Mouse (Mus musculus): ENCODE measurements around the gene 4922502D21Rik. TPM values are rescaled to one million over a fixed set of nuclear protein-coding genes. Genes with fewer than 3 reads are reported as not detected.

4922502D21Rik gene
- polyA plus RNA-seq, 1 experiment from 2014 or later = not detected

- Histone ChIP-seq H3K4me3 (no peak overlapping the region), H3K4me2 (replicated peaks) (no peak overlapping the region), H3K36me3 (no peaks in the 10 kb centered on the region), H3K4me1 (no peaks in the 10 kb centered on the region), H3K9me3 (no peaks in the 10 kb centered on the region), H3K27me3 (no peaks in the 10 kb centered on the region), H3K9ac (replicated peaks) (no peak overlapping the region), H3K27ac (replicated peaks) (no peak overlapping the region)
- WGBS = 88% methylated on average over 7 of the region's 7 CpGs
- ATAC-seq (replicated peaks) = no peak
Measured at GRCm38 (mm10) chr6:129284384-129285104, 47.1 kb downstream of the 4922502D21Rik start.

GRCm38 (mm10) chr6:129283271-129283670, 48.3 kb downstream of the 4922502D21Rik start:
- no peaks in the 10 kb centered on the region for H3K9me3 ChIP-seq
- H3K27me3 ChIP-seq = no peaks in the 10 kb centered on the region
- H3K4me2 ChIP-seq (replicated peaks) = no peak overlapping the region
- ATAC-seq (replicated peaks) = no peak
- no peak overlapping the region for H3K4me3 ChIP-seq
- H3K36me3 ChIP-seq = no peaks in the 10 kb centered on the region
- no peaks in the 10 kb centered on the region for H3K4me1 ChIP-seq
- no peak overlapping the region for H3K27ac ChIP-seq (replicated peaks)
- 78% methylated on average over 3 of the region's 3 CpGs for WGBS
- no peak overlapping the region for H3K9ac ChIP-seq (replicated peaks)

- no peaks in the 10 kb centered on the region for H3K36me3 ChIP-seq
- ATAC-seq (replicated peaks) = no peak
- H3K9me3 ChIP-seq = no peaks in the 10 kb centered on the region
- WGBS = 87% methylated on average over 2 of the region's 2 CpGs
- no peaks in the 10 kb centered on the region for H3K4me1 ChIP-seq
- no peak overlapping the region for H3K4me3 ChIP-seq
- no peak overlapping the region for H3K27ac ChIP-seq (replicated peaks)
- no peak overlapping the region for H3K4me2 ChIP-seq (replicated peaks)
- H3K27me3 ChIP-seq = no peaks in the 10 kb centered on the region
- no peak overlapping the region for H3K9ac ChIP-seq (replicated peaks)
Measured at GRCm38 (mm10) chr6:129276483-129276882, 55.1 kb downstream of the 4922502D21Rik start.

DNA sequence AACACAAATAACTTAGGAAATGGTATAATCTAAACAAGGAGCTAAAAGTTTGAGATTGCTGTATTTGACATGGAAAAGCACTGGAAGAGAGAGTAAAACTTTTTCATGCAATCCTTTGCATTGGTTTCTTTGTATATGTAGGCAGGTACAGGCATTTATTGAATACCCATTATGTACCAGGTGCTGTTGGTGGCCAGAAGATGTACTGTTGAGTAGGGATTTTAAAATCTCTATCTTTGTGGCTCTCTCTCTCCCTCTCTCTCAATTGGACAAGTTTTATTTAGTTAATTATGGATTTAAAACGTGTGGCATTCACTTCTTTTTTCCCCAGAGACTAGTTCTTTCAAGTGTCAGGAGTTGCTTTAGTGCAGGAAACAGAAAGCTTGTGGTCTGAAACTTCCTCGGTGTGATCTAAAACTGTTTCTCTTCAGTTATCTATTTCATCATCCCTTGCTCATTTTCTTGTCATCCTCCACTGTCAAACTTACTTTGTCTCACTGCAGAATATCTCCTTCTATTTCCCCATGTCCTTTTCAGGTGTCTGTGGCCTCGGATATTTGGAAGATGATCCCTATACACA, 55.9 kb downstream of the 4922502D21Rik start:
- Histone ChIP-seq H3K4me2 (replicated peaks) (no peak overlapping the region), H3K4me1 (no peaks in the 10 kb centered on the region), H3K4me3 (no peak overlapping the region), H3K27ac (replicated peaks) (no peak overlapping the region), H3K9me3 (no peaks in the 10 kb centered on the region), H3K36me3 (no peaks in the 10 kb centered on the region), H3K9ac (replicated peaks) (no peak overlapping the region), H3K27me3 (no peaks in the 10 kb centered on the region)
- 68% methylated on average over 3 of the region's 3 CpGs for WGBS
- no peak for ATAC-seq (replicated peaks)

DNA sequence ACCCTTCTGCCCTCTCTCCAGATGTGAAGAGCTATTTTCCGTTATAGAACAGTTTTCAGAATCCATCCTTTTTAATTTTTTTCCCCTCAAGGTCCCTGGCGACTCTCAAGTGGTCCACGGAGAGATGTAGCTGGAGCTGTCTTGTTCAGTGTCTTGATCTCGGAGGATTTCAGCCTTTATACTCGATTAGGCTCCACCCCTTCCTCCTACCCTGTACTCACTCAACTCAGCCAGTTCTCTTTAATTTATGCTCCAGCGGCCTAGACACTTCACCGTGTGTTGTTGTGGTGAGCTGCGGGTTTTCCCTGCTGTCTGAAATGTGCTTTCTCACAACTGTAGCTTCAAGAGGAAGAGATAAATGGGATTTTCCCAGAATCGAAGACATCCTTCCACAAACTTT, 56.4 kb downstream of the 4922502D21Rik start, which contains the start of gene Cd69:
Gene Cd69 (minus strand): TSS at position 217 of the 400 bp plus-strand sequence.
- Histone ChIP-seq H3K27me3 (no peaks in the 10 kb centered on the region), H3K4me2 (replicated peaks) (no peak within 1 kb of the TSS), H3K36me3 (no peaks in the 10 kb centered on the region), H3K27ac (replicated peaks) (no peak within 1 kb of the TSS), H3K4me1 (no peaks in the 10 kb centered on the region), H3K9ac (replicated peaks) (no peak within 1 kb of the TSS), H3K4me3 (no peak within 1 kb of the TSS), H3K9me3 (no peaks in the 10 kb centered on the region)
- ATAC-seq (replicated peaks) = no peak
- WGBS = 76% methylated on average over 9 of the region's 9 CpGs

DNA sequence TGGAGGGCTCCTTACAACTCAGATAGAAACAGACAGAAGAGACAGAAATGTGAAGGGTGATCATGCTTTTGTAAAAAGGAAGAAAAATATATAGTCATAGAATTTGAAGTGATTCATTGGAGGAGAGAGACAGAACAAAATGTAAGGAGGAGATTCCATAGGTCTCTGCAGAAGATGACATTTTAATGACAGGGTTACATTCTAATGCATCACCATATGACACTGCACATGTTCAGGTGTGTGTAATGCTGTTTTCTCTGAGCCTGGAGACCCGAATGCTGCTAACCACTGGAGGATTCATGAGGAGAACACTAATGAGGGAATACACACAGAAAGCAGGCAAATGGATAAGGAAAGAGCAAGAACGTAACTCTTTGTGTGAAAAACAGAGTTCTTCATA, 57.1 kb downstream of the 4922502D21Rik start:
- H3K4me2 ChIP-seq (replicated peaks) = no peak overlapping the region

GRCm38 (mm10) chr6:129273662-129274061, 57.9 kb downstream of the 4922502D21Rik start:
- Histone ChIP-seq H3K9me3 (no peaks in the 10 kb centered on the region), H3K27ac (replicated peaks) (no peak overlapping the region), H3K9ac (replicated peaks) (no peak overlapping the region), H3K4me1 (no peaks in the 10 kb centered on the region), H3K4me2 (replicated peaks) (no peak overlapping the region), H3K4me3 (no peak overlapping the region), H3K36me3 (no peaks in the 10 kb centered on the region), H3K27me3 (no peaks in the 10 kb centered on the region)
- 85% methylated on average over 3 of the region's 3 CpGs for WGBS
- no peak for ATAC-seq (replicated peaks)

More for the DNA sequence above, 57.1 kb downstream of the 4922502D21Rik start:
- H3K9me3 ChIP-seq = no peaks in the 10 kb centered on the region
- no peaks in the 10 kb centered on the region for H3K27me3 ChIP-seq
- H3K27ac ChIP-seq (replicated peaks) = no peak overlapping the region
- H3K4me3 ChIP-seq = no peak overlapping the region
- H3K4me1 ChIP-seq = no peaks in the 10 kb centered on the region
- H3K9ac ChIP-seq (replicated peaks) = no peak overlapping the region
- WGBS = 85% methylated on average over 2 of the region's 2 CpGs
- no peak for ATAC-seq (replicated peaks)
- no peaks in the 10 kb centered on the region for H3K36me3 ChIP-seq

Other genes starting within 250 kb of the 4922502D21Rik start
- gene Clec2e, start 230.9 kb downstream of the 4922502D21Rik start, polyA plus RNA-seq (2015; fragmentation: Nextera tagmentation; extraction: Ambion mirVana) = not detected in 2 replicates
- 0.14 TPM in 1 of 2 replicates, not detected in the other for gene Clec2d, start 151.2 kb downstream of the 4922502D21Rik start, polyA plus RNA-seq (2015; fragmentation: Nextera tagmentation; extraction: Ambion mirVana)
- gene Cd69, start 56.4 kb downstream of the 4922502D21Rik start, polyA plus RNA-seq (2015; fragmentation: Nextera tagmentation; extraction: Ambion mirVana) = not detected in 2 replicates
- 0.11 and 0.13 TPM in 2 replicates for gene Clec12a, start 10.9 kb upstream of the 4922502D21Rik start, polyA plus RNA-seq (2015; fragmentation: Nextera tagmentation; extraction: Ambion mirVana)
- gene Clec12b, start 54.1 kb upstream of the 4922502D21Rik start, polyA plus RNA-seq (2015; fragmentation: Nextera tagmentation; extraction: Ambion mirVana) = 0.14 TPM in 1 of 2 replicates, not detected in the other
- gene Clec1b, start 65.5 kb upstream of the 4922502D21Rik start, polyA plus RNA-seq (2015; fragmentation: Nextera tagmentation; extraction: Ambion mirVana) = 1.5 and 1.8 TPM in 2 replicates
- gene Clec9a, start 77.1 kb upstream of the 4922502D21Rik start, polyA plus RNA-seq (2015; fragmentation: Nextera tagmentation; extraction: Ambion mirVana) = 0.10 and 0.13 TPM in 2 replicates
- gene Clec1a, start 120.2 kb upstream of the 4922502D21Rik start, polyA plus RNA-seq (2015; fragmentation: Nextera tagmentation; extraction: Ambion mirVana) = 0.92 and 1.5 TPM in 2 replicates
- not detected in 2 replicates for gene Olr1, start 175.4 kb upstream of the 4922502D21Rik start, polyA plus RNA-seq (2015; fragmentation: Nextera tagmentation; extraction: Ambion mirVana)
- not detected in 2 replicates for gene Tmem52b, start 180.8 kb upstream of the 4922502D21Rik start, polyA plus RNA-seq (2015; fragmentation: Nextera tagmentation; extraction: Ambion mirVana)
- gene Gabarapl1, start 201.4 kb upstream of the 4922502D21Rik start, polyA plus RNA-seq (2015; fragmentation: Nextera tagmentation; extraction: Ambion mirVana) = 186 and 197 TPM in 2 replicates
- not detected in 2 replicates for gene Klre1, start 246.1 kb upstream of the 4922502D21Rik start, polyA plus RNA-seq (2015; fragmentation: Nextera tagmentation; extraction: Ambion mirVana)